Mouse (Mus musculus) forebrain, postnatal 0 days (tissue): ENCODE measurements at regions not wholly inside any gene's neighbourhood (a gene's known extent, or its start where the extent isn't known, plus 50 kb on each side); places are given as distances from the start of the nearest gene placed in this dataset.

Experiments used
- ATAC-seq: fragments of 200-750 bp; cut with Nextera tagmentation; 2 replicates; pipeline ENCODE4 v1.8.0; 2017; ENCODE audit warnings: mild to moderate bottlenecking, moderate library complexity
- DNase-seq: peaks from one replicate; pipeline ENCODE4 v3.0.0-alpha.2; 2015
- H3K27ac ChIP-seq: fragments of 300-500 bp; sonication (generic); 2 replicates; pipeline ENCODE4 v1.5.1; 2014; ENCODE audit warnings: low read depth, mild to moderate bottlenecking, antibody characterized with exemption, low read length, moderate library complexity, mixed read lengths
- H3K27me3 ChIP-seq: fragments of 300-500 bp; sonication (generic); 2 replicates; pipeline ENCODE4 v1.6.1; 2014; ENCODE audit warnings: mild to moderate bottlenecking, low read length, mixed read lengths; ENCODE audit not compliant: insufficient read depth
- H3K36me3 ChIP-seq: fragments of 300-500 bp; sonication (generic); 2 replicates; pipeline ENCODE4 v1.6.1; 2014; ENCODE audit warnings: mild to moderate bottlenecking, moderate library complexity; ENCODE audit not compliant: insufficient read depth
- H3K4me1 ChIP-seq: fragments of 300-500 bp; sonication (generic); 2 replicates; pipeline ENCODE4 v1.6.1; 2014; ENCODE audit warnings: antibody characterized with exemption; ENCODE audit not compliant: insufficient read depth
- H3K4me2 ChIP-seq: fragments of 300-500 bp; sonication (generic); 2 replicates; pipeline ENCODE4 v1.6.1; 2014; ENCODE audit warnings: low read depth, mild to moderate bottlenecking, moderate library complexity
- H3K4me3 ChIP-seq: fragments of 300-500 bp; sonication (generic); 2 replicates; pipeline ENCODE4 v1.5.1; 2014; ENCODE audit warnings: low read depth, low read length, mixed read lengths
- H3K9ac ChIP-seq: fragments of 300-500 bp; sonication (generic); 2 replicates; pipeline ENCODE4 v1.6.1; 2014; ENCODE audit warnings: mild to moderate bottlenecking
- H3K9me3 ChIP-seq: fragments of 300-500 bp; sonication (generic); 2 replicates; pipeline ENCODE4 v1.6.1; 2016; ENCODE audit warnings: low read length
- CTCF ChIP-seq: sonication (generic); IDR thresholded peaks from 2 replicates; pipeline ENCODE4 v1.5.1; 2016; ENCODE audit warnings: antibody characterized with exemption, control low read depth, low read depth
- WGBS: fragments of 180-500 bp; shearing (Covaris S2); extraction: QIAGEN DNeasy Blood & Tissue Kit; methylation state at CpG from one replicate; pipeline ENCODE4 v1.1.7; 2014; 5-methylcytosine and 5-hydroxymethylcytosine counted together

GRCm38 (mm10) chr5:73919936-73920335 is 148.3 kb downstream of the Usp46 start:
- Histone ChIP-seq H3K27me3 (no peaks in the 10 kb centered on the region), H3K4me3 (no peak overlapping the region), H3K9me3 (no peaks in the 10 kb centered on the region), H3K9ac (no peak overlapping the region), H3K4me1 (no peaks in the 10 kb centered on the region), H3K4me2 (no peak overlapping the region), H3K36me3 (no peaks in the 10 kb centered on the region), H3K27ac (no peak overlapping the region)
- WGBS = 93% methylated on average over 6 of the region's 6 CpGs
- DNase-seq = no peak
- ATAC-seq = no peak
- TF ChIP-seq CTCF = no peak

- DNase-seq (no peak), ATAC-seq (no peak)
- no peak overlapping the region for H3K4me3 ChIP-seq
- 54% methylated on average over 9 of the region's 9 CpGs for WGBS
- no peak overlapping the region for H3K9ac ChIP-seq
- no peak overlapping the region for H3K4me2 ChIP-seq
- TF ChIP-seq CTCF = no peak
- no peaks in the 10 kb centered on the region for H3K4me1 ChIP-seq
- no peak overlapping the region for H3K27ac ChIP-seq
- H3K36me3 ChIP-seq = no peaks in the 10 kb centered on the region
- H3K9me3 ChIP-seq = no peaks in the 10 kb centered on the region
- no peaks in the 10 kb centered on the region for H3K27me3 ChIP-seq
Measured at GRCm38 (mm10) chr5:73927534-73927933, 140.7 kb downstream of the Usp46 start.

GRCm38 (mm10) chr5:73928691-73929090 is 139.5 kb downstream of the Usp46 start:
- 65% methylated on average over 10 of the region's 10 CpGs for WGBS
- no peak for DNase-seq
- no peak for ATAC-seq

GRCm38 (mm10) chr5:73930205-73930604 is 138.0 kb downstream of the Usp46 start:
- Histone ChIP-seq H3K36me3 (no peaks in the 10 kb centered on the region), H3K27me3 (no peaks in the 10 kb centered on the region), H3K4me1 (no peaks in the 10 kb centered on the region), H3K9me3 (no peaks in the 10 kb centered on the region), H3K4me3 (no peak overlapping the region), H3K27ac (no peak overlapping the region), H3K4me2 (no peak overlapping the region), H3K9ac (no peak overlapping the region)
- DNase-seq (no peak), ATAC-seq (no peak)
- 75% methylated on average over 5 of the region's 5 CpGs for WGBS
- TF ChIP-seq CTCF = no peak

More at GRCm38 (mm10) chr5:73928691-73929090, 139.5 kb downstream of the Usp46 start:
- Histone ChIP-seq H3K9me3 (no peaks in the 10 kb centered on the region), H3K4me1 (no peaks in the 10 kb centered on the region), H3K27me3 (no peaks in the 10 kb centered on the region), H3K9ac (no peak overlapping the region), H3K36me3 (no peaks in the 10 kb centered on the region), H3K4me3 (no peak overlapping the region), H3K4me2 (no peak overlapping the region), H3K27ac (no peak overlapping the region)
- TF ChIP-seq CTCF = no peak

- peak; percentile 64 for TF ChIP-seq CTCF
- Histone ChIP-seq H3K36me3 (no peaks in the 10 kb centered on the region), H3K4me2 (no peak overlapping the region), H3K4me1 (no peaks in the 10 kb centered on the region), H3K9ac (no peak overlapping the region), H3K27me3 (no peaks in the 10 kb centered on the region), H3K9me3 (no peaks in the 10 kb centered on the region), H3K4me3 (no peak overlapping the region), H3K27ac (no peak overlapping the region)
- DNase-seq (no peak), ATAC-seq (no peak)
- 45% methylated on average over 2 of the region's 2 CpGs for WGBS
Measured at GRCm38 (mm10) chr5:73937799-73938198, 130.4 kb downstream of the Usp46 start.

GRCm38 (mm10) chr5:73938450-73938849 is 129.8 kb downstream of the Usp46 start:
- H3K9me3 ChIP-seq = no peaks in the 10 kb centered on the region
- peak; percentile 44 for TF ChIP-seq CTCF
- H3K9ac ChIP-seq = no peak overlapping the region
- no peaks in the 10 kb centered on the region for H3K27me3 ChIP-seq
- no peaks in the 10 kb centered on the region for H3K36me3 ChIP-seq
- no peak for ATAC-seq
- H3K27ac ChIP-seq = no peak overlapping the region
- no peak overlapping the region for H3K4me2 ChIP-seq
- WGBS = 50% methylated on average over 4 of the region's 4 CpGs
- H3K4me1 ChIP-seq = 0 out of 2 replicates have a peak, but pooled peaks cover 4% of the 10 kb centered on the region
- no peak for DNase-seq
- no peak overlapping the region for H3K4me3 ChIP-seq

- ATAC-seq = peak; percentile 32; the same call in 1 of the 2 replicates
- Histone ChIP-seq H3K27me3 (no peaks in the 10 kb centered on the region), H3K27ac (no peak overlapping the region), H3K36me3 (no peaks in the 10 kb centered on the region), H3K4me3 (no peak overlapping the region), H3K9ac (no peak overlapping the region), H3K4me2 (no peak overlapping the region), H3K9me3 (no peaks in the 10 kb centered on the region), H3K4me1 (0 out of 2 replicates have a peak, but pooled peaks cover 4% of the 10 kb centered on the region)
- no peak for TF ChIP-seq CTCF
- peak; percentile 46 for DNase-seq
- 16% methylated on average over 3 of the region's 3 CpGs for WGBS
Measured at GRCm38 (mm10) chr5:73942950-73943349, 125.3 kb downstream of the Usp46 start.
